Mouse (Mus musculus) neural tube, embryonic 13.5 days (tissue): ENCODE data around the gene Olfr91. TPM values are rescaled to one million over a fixed set of nuclear protein-coding genes. Genes with fewer than 3 reads are reported as not detected.

Experiments used
- ATAC-seq: fragments of 200-750 bp; cut with Nextera tagmentation; 2 replicates; pipeline ENCODE4 v1.8.0; 2017; ENCODE audit warnings: low read depth, mild to moderate bottlenecking, moderate TSS enrichment, moderate library complexity
- H3K27ac ChIP-seq: fragments of 300-500 bp; sonication (generic); replicated peaks from 2 replicates; pipeline ENCODE4 v1.5.1; 2015; ENCODE audit warnings: moderate library complexity, mild to moderate bottlenecking, inconsistent platforms
- H3K27me3 ChIP-seq: fragments of 300-500 bp; sonication (generic); 2 replicates; pipeline ENCODE4 v1.6.1; 2015; ENCODE audit warnings: mild to moderate bottlenecking, inconsistent platforms
- H3K36me3 ChIP-seq: fragments of 300-500 bp; sonication (generic); 2 replicates; pipeline ENCODE4 v1.6.1; 2015; ENCODE audit warnings: mild to moderate bottlenecking, inconsistent platforms
- H3K4me1 ChIP-seq: fragments of 300-500 bp; sonication (generic); replicated peaks from 2 replicates; pipeline ENCODE4 v1.6.1; 2015; ENCODE audit warnings: inconsistent platforms
- H3K4me2 ChIP-seq: fragments of 300-500 bp; sonication (generic); 2 replicates; pipeline ENCODE4 v1.6.1; 2015; ENCODE audit warnings: inconsistent platforms, mild to moderate bottlenecking, moderate library complexity
- H3K4me3 ChIP-seq: fragments of 300-500 bp; sonication (generic); 2 replicates; pipeline ENCODE4 v1.5.1; 2015; ENCODE audit warnings: mild to moderate bottlenecking, inconsistent platforms
- H3K9ac ChIP-seq: fragments of 300-500 bp; sonication (generic); 2 replicates; pipeline ENCODE4 v1.6.1; 2015; ENCODE audit warnings: moderate library complexity, mild to moderate bottlenecking, inconsistent platforms
- H3K9me3 ChIP-seq: fragments of 300-500 bp; sonication (generic); 2 replicates; pipeline ENCODE4 v1.6.1; 2016; ENCODE audit warnings: inconsistent platforms
- WGBS: fragments of 180-500 bp; shearing (Covaris S2); methylation state at CpG from one replicate; pipeline ENCODE4 v1.1.7; 2015; 5-methylcytosine and 5-hydroxymethylcytosine counted together
- polyA plus RNA-seq: library from polyadenylated mRNA; unstranded; fragments of >200 nt; fragmentation: Nextera tagmentation; extraction: Ambion mirVana; gene quantifications from 2 replicates; pipeline ENCODE4 v1.2.1, GENCODE M21; 2015

Gene Olfr91
- polyA plus RNA-seq, 1 experiment from 2014 or later: not detected

DNA sequence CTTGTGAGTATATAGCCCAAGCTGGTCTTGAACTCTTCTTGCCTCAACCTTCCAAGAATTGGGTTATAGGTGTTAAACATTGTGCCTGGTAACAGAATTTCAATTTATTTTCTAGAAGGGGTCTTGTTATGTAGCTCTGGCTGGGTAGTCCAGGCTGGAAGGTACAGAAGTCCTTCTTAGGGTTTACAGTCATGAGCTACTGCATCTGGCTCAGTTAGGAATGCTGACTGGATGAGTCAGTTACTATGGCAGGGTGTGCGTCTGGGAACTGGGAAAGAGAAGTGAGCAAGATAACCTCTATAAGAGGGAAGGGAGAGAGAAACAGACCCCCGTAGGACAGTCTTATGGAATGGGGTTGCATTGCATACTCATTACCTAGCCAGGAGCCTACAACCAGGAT, 22.3 kb downstream of the Olfr91 start:
- no peak overlapping the region for H3K9ac ChIP-seq
- 98% methylated on average over 2 of the region's 2 CpGs for WGBS
- H3K36me3 ChIP-seq: peaks cover 63% of the 10 kb centered on the region
- no peak overlapping the region for H3K4me2 ChIP-seq
- H3K4me1 ChIP-seq: peaks cover 24% of the 10 kb centered on the region
- H3K27me3 ChIP-seq: no peaks in the 10 kb centered on the region
- no peak overlapping the region for H3K4me3 ChIP-seq
- H3K27ac ChIP-seq: no peak overlapping the region
- ATAC-seq: no peak
- H3K9me3 ChIP-seq: no peaks in the 10 kb centered on the region

GRCm38 (mm10) chr17:37075181-37075580, 22.9 kb downstream of the Olfr91 start:
- H3K9me3 ChIP-seq: no peaks in the 10 kb centered on the region
- no peak overlapping the region for H3K4me2 ChIP-seq
- H3K4me3 ChIP-seq: no peak overlapping the region
- no peak overlapping the region for H3K27ac ChIP-seq
- peaks cover 23% of the 10 kb centered on the region for H3K4me1 ChIP-seq
- ATAC-seq: no peak
- no peak overlapping the region for H3K9ac ChIP-seq
- H3K36me3 ChIP-seq: peaks cover 69% of the 10 kb centered on the region
- no peaks in the 10 kb centered on the region for H3K27me3 ChIP-seq
- 92% methylated on average over 6 of the region's 6 CpGs for WGBS

- H3K9me3 ChIP-seq: no peaks in the 10 kb centered on the region
- H3K4me1 ChIP-seq: 0 out of 2 replicates have a peak, but pooled peaks cover 6% of the 10 kb centered on the region
- H3K9ac ChIP-seq: peak overlapping the region; percentile 34; the same call in 1 of the 2 replicates
- H3K4me3 ChIP-seq: no peak overlapping the region
- H3K27me3 ChIP-seq: no peaks in the 10 kb centered on the region
- H3K4me2 ChIP-seq: no peak overlapping the region
- ATAC-seq: no peak
- H3K36me3 ChIP-seq: peaks cover 93% of the 10 kb centered on the region
- 38% methylated on average over 11 of the region's 11 CpGs for WGBS
- 0 out of 2 replicates have a peak overlapping the region, but pooled peaks have one; percentile 46 for H3K27ac ChIP-seq
Observed at GRCm38 (mm10) chr17:37072730-37073276, 25.3 kb downstream of the Olfr91 start.

GRCm38 (mm10) chr17:37072080-37072729, 25.9 kb downstream of the Olfr91 start:
- Histone ChIP-seq H3K4me3 (no peak overlapping the region), H3K27ac (peak overlapping the region; percentile 46; the same call in 1 of the 2 replicates), H3K27me3 (no peaks in the 10 kb centered on the region), H3K9ac (no peak overlapping the region), H3K4me2 (no peak overlapping the region), H3K9me3 (no peaks in the 10 kb centered on the region), H3K36me3 (peaks cover 99% of the 10 kb centered on the region), H3K4me1 (0 out of 2 replicates have a peak, but pooled peaks cover 6% of the 10 kb centered on the region)
- 65% methylated on average over 12 of the region's 12 CpGs for WGBS
- no peak; the same call in 1 of the 2 replicates for ATAC-seq

- Histone ChIP-seq H3K27ac (no peak overlapping the region), H3K27me3 (no peaks in the 10 kb centered on the region), H3K36me3 (peaks cover 99% of the 10 kb centered on the region), H3K9ac (no peak overlapping the region), H3K9me3 (no peaks in the 10 kb centered on the region), H3K4me3 (no peak overlapping the region), H3K4me2 (no peak overlapping the region), H3K4me1 (0 out of 2 replicates have a peak, but pooled peaks cover 6% of the 10 kb centered on the region)
- WGBS: 91% methylated on average over 8 of the region's 8 CpGs
- ATAC-seq: no peak
Observed at GRCm38 (mm10) chr17:37070121-37070520, 28.0 kb downstream of the Olfr91 start.

DNA sequence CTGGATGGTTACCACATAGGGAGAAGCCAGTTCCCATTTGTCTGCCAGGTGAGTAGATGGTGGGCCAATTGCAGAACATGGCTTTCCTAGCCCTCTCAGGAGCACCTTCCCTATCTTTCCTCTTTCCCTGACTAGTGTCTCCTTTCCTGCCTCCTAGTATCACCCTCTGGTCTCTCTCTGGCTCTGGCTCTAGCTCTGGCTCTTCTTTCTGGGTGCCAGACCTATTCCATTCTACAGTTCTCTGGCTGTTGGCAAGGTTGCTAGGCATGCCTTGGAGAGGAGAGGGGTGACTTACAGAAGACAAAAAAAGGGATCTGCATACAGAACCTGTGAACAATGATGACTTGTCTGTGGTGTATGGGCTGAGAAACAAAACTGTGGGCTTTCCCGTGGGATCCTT, 30.2 kb downstream of the Olfr91 start:
- no peaks in the 10 kb centered on the region for H3K27me3 ChIP-seq
- no peak overlapping the region for H3K4me2 ChIP-seq
- no peak overlapping the region for H3K4me3 ChIP-seq
- no peak for ATAC-seq
- H3K27ac ChIP-seq: no peak overlapping the region
- peaks cover 99% of the 10 kb centered on the region for H3K36me3 ChIP-seq
- WGBS: 94% methylated on average over 1 of the region's 1 CpGs
- no peak overlapping the region for H3K9ac ChIP-seq
- 0 out of 2 replicates have a peak, but pooled peaks cover 6% of the 10 kb centered on the region for H3K4me1 ChIP-seq
- no peaks in the 10 kb centered on the region for H3K9me3 ChIP-seq

GRCm38 (mm10) chr17:37065993-37066392, 32.1 kb downstream of the Olfr91 start:
- ATAC-seq: no peak

DNA sequence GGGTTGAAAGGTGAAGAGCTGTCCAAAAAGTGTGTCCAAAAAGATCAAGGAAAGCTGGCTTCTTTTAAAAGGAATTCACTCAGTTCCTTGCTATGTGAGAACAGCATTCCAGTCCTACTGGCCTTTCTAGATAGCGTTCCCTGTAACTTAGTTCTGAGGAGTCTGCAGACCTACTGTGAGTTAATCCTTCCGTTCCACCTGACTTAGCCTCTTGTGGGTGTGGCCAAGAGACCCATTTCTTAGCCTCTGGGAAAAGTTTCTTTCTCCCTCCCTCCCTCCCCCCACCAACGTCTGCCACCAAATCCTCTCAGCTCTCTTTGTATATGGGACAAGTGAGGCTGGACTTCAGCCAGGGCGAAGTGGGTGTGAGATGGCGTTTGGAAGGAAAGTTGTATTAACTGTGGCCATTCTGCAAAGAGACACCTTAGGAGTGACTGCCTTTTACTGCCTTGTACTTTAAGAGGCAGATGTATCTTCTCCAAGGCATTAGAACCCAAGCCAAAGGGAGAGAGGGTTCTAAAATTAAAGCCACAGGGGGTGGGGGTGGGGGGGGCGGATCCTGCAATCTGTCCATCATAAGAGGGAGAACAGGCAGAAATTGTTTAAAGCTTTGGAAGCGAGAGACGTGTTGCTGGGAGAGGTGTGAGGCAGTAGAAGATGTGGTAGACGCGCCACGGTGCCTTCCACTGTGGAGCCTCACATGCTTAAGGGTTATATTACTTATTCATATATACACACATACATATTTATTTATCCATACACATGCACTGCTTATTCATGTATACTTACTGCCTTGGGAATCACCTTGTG, 34.2 kb downstream of the Olfr91 start:
- 85% methylated on average over 11 of the region's 11 CpGs for WGBS
- Histone ChIP-seq H3K9me3 (no peaks in the 10 kb centered on the region), H3K4me3 (no peak overlapping the region), H3K27me3 (no peaks in the 10 kb centered on the region), H3K36me3 (peaks cover 99% of the 10 kb centered on the region), H3K4me1 (no peaks in the 10 kb centered on the region), H3K4me2 (no peak overlapping the region), H3K27ac (no peak overlapping the region), H3K9ac (no peak overlapping the region)
- no peak for ATAC-seq

More at GRCm38 (mm10) chr17:37065993-37066392, 32.1 kb downstream of the Olfr91 start:
- no peaks in the 10 kb centered on the region for H3K4me1 ChIP-seq
- no peak overlapping the region for H3K4me3 ChIP-seq
- H3K36me3 ChIP-seq: peaks cover 99% of the 10 kb centered on the region
- 97% methylated on average over 2 of the region's 2 CpGs for WGBS
- H3K9me3 ChIP-seq: no peaks in the 10 kb centered on the region
- no peak overlapping the region for H3K9ac ChIP-seq
- H3K4me2 ChIP-seq: no peak overlapping the region
- H3K27ac ChIP-seq: no peak overlapping the region
- no peaks in the 10 kb centered on the region for H3K27me3 ChIP-seq

- ATAC-seq: no peak
- H3K4me1 ChIP-seq: no peaks in the 10 kb centered on the region
- 86% methylated on average over 10 of the region's 10 CpGs for WGBS
Observed at GRCm38 (mm10) chr17:37063063-37063462, 35.0 kb downstream of the Olfr91 start.

GRCm38 (mm10) chr17:37062101-37062641, 35.9 kb downstream of the Olfr91 start:
- H3K4me2 ChIP-seq: no peak overlapping the region
- no peaks in the 10 kb centered on the region for H3K9me3 ChIP-seq
- no peak for ATAC-seq
- 92% methylated on average over 10 of the region's 10 CpGs for WGBS
- no peaks in the 10 kb centered on the region for H3K4me1 ChIP-seq
- no peak overlapping the region for H3K4me3 ChIP-seq
- H3K27me3 ChIP-seq: no peaks in the 10 kb centered on the region
- H3K27ac ChIP-seq: no peak overlapping the region
- no peak overlapping the region for H3K9ac ChIP-seq
- peaks cover 99% of the 10 kb centered on the region for H3K36me3 ChIP-seq

More at GRCm38 (mm10) chr17:37063063-37063462, 35.0 kb downstream of the Olfr91 start:
- Histone ChIP-seq H3K9me3 (no peaks in the 10 kb centered on the region), H3K36me3 (peaks cover 99% of the 10 kb centered on the region), H3K4me2 (no peak overlapping the region), H3K27ac (no peak overlapping the region), H3K4me3 (no peak overlapping the region), H3K9ac (no peak overlapping the region), H3K27me3 (no peaks in the 10 kb centered on the region)

DNA sequence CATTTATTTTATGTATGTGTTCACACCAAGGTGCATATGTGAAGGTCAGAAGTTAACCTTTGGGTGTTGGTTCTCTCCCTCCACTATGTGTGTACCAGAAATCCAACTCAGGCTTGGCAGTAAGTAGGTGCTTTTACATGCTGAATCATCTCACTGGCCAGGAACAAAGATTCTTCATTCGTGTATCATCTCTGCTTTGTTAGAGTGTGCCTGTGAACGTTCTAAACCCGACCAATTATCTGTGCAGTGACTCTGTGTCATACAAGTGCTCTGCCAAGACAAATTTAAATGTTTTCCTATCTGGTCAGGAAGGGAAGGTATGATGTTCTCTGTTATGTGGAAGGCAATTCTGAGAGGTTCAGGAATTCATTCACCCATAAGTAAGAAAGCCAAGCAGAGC, 36.6 kb downstream of the Olfr91 start:
- 82% methylated on average over 3 of the region's 3 CpGs for WGBS
- no peaks in the 10 kb centered on the region for H3K27me3 ChIP-seq

GRCm38 (mm10) chr17:37056957-37057356, 41.1 kb downstream of the Olfr91 start:
- no peak for ATAC-seq
- peaks cover 15% of the 10 kb centered on the region for H3K4me1 ChIP-seq
- no peaks in the 10 kb centered on the region for H3K27me3 ChIP-seq
- WGBS: 77% methylated on average over 6 of the region's 6 CpGs
- no peak overlapping the region for H3K4me2 ChIP-seq
- H3K4me3 ChIP-seq: no peak overlapping the region
- no peaks in the 10 kb centered on the region for H3K9me3 ChIP-seq
- H3K9ac ChIP-seq: no peak overlapping the region
- no peak overlapping the region for H3K27ac ChIP-seq
- peaks cover 97% of the 10 kb centered on the region for H3K36me3 ChIP-seq

More for the DNA sequence above, 36.6 kb downstream of the Olfr91 start:
- no peak for ATAC-seq
- Histone ChIP-seq H3K9me3 (no peaks in the 10 kb centered on the region), H3K36me3 (peaks cover 99% of the 10 kb centered on the region), H3K27ac (no peak overlapping the region), H3K4me3 (no peak overlapping the region), H3K4me1 (no peaks in the 10 kb centered on the region), H3K4me2 (no peak overlapping the region), H3K9ac (no peak overlapping the region)
